Mouse (Mus musculus): ENCODE data around the gene Dip2a.

DNA sequence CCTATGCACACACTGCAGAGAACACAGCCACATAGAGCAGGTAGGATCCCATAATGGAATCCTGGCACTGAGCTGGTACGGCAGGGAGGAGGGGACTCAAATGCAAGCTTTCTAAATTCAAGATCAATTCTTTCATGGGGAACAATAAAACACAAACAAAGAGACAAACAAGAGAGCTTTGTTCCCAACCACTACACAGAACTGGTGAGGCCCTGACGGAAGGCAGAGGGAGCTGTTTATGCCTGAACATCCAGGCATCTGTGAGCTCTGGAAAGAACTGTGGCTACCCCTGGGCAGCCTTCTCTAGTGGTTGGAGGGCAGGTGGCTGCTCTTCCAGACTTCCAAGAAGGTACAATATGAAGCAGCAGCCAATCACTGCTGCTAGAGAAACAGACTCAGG lies 13.1 kb downstream of the Dip2a start:
- TF ChIP-seq MYOG (IDR thresholded peaks at IDR 0.05; ENCODE audit: control insufficient read depth in 1 of 3, insufficient read depth in 1 of 3, insufficient read length in 2 of 3, low read depth in 2 of 3) (no peak), POLR2A (IDR thresholded peaks at IDR 0.05; ENCODE audit: insufficient read length, low read depth) (no peak), USF1 (IDR thresholded peaks at IDR 0.05; ENCODE audit: low read depth) (no peak), MAX (IDR thresholded peaks at IDR 0.05; ENCODE audit: low read depth) (no peak), TCF12 (IDR thresholded peaks at IDR 0.05; ENCODE audit: insufficient read depth, poor library complexity, severe bottlenecking) (no peak), POLR2AphosphoS2 (IDR thresholded peaks at IDR 0.05; ENCODE audit: insufficient read length, low read depth) (no peak)
